Mouse (Mus musculus): ENCODE measurements around the gene Tmem131l.
"Not testable (repeated sequence)": the region's sequence is repeated elsewhere in the genome, so short reads cannot be mapped to it uniquely, and the experiment has no call there.

Tmem131l gene

DNA sequence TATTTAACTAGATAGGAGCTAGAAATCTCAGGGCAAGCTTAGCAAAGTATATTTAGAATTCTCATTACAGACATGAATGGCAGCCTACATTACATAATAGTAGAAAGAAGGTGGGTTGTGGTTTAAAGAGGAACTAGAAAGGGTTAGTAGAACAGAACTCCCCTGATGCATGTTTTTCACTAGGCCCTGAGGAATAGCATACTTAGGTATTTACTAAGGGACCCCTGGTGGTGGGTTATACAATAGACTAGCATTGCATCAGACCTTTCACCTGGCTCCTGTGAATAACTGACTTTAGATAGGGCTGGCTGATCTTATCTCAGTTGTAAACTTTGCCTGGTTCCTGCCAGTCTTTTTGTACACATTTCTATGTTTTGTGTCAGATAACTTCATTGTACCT lies 172.9 kb downstream of the Tmem131l start:
- DNase-seq (ENCODE audit: low spot score in 2 of 2), result not testable (repeated sequence)

DNA sequence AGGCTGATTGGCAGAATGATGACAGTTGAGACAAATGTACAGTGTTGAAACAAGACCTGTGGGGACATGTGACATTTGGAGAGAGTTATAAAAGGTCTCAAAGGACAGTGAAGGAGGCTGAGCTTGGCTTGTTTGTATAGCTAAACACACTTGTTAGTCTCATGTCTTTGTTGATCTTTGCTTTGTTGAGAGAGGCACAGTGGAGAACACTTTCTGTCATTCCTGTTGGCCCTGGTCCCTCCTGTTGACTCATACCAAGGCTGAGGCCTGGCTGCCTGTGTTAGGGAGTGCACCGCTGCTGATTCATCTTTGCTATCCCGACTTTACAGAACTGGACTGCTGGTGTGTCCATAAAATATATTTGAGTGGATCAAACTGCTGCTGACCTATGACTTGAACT lies 174.8 kb downstream of the Tmem131l start:
- DNase-seq (ENCODE audit: low spot score in 2 of 2), result no peak

DNA sequence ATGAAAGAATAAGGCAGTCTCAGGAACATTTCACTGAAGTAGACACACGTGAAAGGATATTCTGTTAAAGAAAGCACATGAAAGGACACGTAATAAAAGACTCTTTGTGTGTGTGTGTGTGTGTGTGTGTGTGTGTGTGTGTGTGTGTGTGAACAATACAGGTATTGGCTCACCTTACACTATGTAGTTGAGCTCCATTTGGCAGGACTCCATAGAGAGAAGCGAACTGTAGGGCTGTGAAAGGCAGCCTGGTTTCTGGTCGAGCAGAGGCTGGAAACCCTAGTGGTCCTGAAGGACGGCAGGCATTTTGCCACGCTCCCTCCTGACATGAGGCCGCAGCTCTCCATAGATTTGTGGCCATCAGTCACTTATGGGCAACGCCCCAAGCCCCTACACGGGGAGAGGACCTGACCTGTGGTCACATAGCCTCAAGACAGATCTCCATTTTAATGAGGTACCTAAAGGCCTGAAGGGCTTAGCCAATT lies 175.9 kb downstream of the Tmem131l start:
- no peak for DNase-seq (ENCODE audit: low spot score in 2 of 2)

DNA sequence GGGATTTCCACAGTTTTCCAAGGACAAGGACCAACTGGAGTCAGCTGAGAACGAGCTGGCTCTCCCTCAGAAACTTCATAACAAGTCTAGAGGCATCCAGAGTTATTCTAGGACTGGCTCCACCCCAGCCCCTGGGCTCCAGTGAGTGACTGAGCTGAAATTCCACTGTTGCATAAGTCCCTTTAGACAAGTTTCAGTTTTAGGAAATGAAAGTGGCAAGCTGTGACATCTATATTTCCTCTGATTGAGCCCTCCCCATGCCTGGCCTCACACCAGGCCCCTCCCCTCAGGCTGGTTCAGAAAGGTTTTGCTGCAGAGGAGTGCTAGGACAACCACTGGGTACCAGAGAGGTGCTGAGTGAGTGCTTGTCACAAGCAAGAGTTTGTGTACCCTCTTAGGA lies 177.0 kb downstream of the Tmem131l start:
- DNase-seq (ENCODE audit: low spot score in 2 of 2), result no peak

DNA sequence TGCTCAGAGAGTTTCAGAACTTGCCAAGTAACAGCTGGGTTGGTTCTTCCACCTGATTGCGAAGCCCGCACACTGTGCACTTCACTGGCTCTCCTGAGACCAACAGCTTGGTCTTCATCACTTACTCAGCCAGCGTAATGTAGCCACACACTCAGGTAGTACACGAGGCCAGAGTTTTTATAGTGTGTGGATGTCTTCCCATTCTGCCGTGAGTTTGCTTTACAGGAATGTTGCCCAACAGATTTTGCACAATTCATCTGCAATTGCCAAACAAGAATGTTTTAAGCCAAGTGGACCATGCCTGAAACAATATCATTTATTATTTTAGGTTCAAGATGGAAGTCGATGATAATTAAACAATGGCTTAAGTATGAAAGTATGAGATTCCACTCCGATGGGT lies 180.4 kb downstream of the Tmem131l start:
- no peak for DNase-seq (ENCODE audit: low spot score in 2 of 2)

DNA sequence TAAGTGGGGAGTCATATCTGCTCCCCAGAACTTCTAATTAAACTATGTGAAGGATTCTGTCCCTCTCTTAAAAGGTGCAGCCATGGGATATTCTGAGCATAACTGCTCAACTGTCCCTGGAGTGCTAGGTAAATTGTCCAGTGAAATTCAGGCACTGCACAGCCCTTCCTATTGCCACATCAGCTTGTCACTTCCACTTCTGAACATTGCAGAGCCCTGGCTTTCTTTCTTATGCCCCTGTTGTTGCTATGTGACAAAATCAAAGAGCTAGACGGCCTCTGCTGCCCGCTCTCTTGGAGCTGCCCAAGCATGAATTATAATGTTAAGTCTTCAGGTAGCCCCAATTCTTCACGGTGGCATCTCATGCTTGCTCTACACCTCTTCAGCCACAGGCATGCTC lies 180.9 kb downstream of the Tmem131l start:
- DNase-seq (ENCODE audit: low spot score in 2 of 2), result no peak

DNA sequence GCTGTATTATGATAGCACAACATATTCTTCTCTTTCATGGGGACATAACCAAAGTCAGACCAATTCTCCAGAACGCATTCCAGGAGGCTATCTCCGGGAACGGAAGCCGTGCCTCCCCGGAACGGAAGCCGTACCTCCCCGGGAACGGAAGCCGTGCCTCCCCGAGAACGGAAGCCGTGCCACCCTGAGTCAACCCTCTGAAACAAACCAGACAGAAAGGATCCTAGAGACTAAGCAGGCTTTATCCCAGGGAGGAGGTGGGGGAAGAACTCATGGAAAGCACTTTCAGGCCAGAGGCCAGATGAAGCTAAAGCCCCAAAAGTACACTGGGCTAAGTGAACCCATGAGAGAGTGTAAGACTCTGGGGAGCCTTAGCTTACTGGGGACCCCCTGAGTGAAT lies 182.4 kb downstream of the Tmem131l start:
- no peak for DNase-seq (ENCODE audit: low spot score in 2 of 2)

DNA sequence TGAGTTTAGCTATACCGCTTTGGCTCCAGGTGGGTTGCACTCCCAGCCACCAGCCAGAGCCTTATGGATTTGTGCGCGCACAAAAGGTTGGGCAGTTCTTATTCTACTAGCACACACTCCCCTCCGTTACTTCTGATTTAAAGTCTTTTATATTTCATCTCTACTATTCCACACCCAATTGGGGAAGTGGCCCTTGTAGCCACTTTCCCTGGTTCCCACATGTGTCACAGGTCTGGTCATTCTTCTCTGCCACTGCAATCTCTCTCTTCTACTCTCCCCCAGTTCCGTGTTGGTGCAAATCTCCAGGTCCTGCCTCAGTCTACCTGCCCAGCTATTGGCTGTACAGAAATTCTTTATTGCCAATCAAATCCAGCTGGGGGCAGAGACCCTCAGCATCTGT lies 184.3 kb downstream of the Tmem131l start:
- DNase-seq (ENCODE audit: low spot score in 2 of 2), result no peak

DNA sequence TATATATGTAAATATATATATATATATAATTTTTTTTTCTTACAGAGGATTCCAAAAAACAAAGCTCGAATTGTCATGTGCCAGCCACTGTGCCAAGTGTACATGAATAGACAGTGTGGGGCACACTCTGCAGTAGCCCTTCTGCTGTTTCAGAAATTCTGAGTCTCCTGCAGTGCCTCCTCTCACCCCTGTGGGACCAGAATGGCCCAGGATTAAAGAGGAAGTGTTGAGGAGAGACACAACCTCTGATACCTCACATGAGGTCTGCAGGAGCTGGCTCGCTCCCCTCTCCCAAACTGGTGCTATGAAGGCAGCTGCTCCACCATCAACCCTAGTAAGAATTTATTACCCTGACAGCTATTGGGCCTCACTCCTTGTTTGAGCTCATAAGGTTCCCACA lies 190.6 kb downstream of the Tmem131l start:
- no peak for DNase-seq (ENCODE audit: low spot score in 2 of 2)

All from cerebellum, postnatal 4 days (tissue).